Mouse (Mus musculus): ENCODE data around the gene Mfsd12.

Gene Mfsd12

GRCm38 (mm10) chr10:81403511-81403910 is 46.2 kb downstream of the Mfsd12 start:
- no peak for DNase-seq (ENCODE audit: low spot score)

- no peak for DNase-seq (ENCODE audit: low spot score)
These were observed 46.8 kb downstream of the Mfsd12 start for GRCm38 (mm10) chr10:81404082-81404481.

- DNase-seq (ENCODE audit: low spot score) = no peak
These were observed 47.4 kb downstream of the Mfsd12 start for GRCm38 (mm10) chr10:81404720-81405119.

GRCm38 (mm10) chr10:81405588-81406201 is 48.4 kb downstream of the Mfsd12 start:
- peak; percentile 73 for DNase-seq (ENCODE audit: low spot score)

GRCm38 (mm10) chr10:81406504-81407440 is 49.5 kb downstream of the Mfsd12 start:
- DNase-seq (ENCODE audit: low spot score) = no peak

GRCm38 (mm10) chr10:81407539-81408423 is 50.5 kb downstream of the Mfsd12 start:
- DNase-seq (ENCODE audit: low spot score) = peak; percentile 82

- DNase-seq (ENCODE audit: low spot score) = no peak
These were observed 51.1 kb downstream of the Mfsd12 start for GRCm38 (mm10) chr10:81408424-81408729.

- peak; percentile 83 for DNase-seq (ENCODE audit: low spot score)
These were observed 51.6 kb downstream of the Mfsd12 start for GRCm38 (mm10) chr10:81408871-81409291.

- DNase-seq (ENCODE audit: low spot score) = no peak
These were observed 52.0 kb downstream of the Mfsd12 start for GRCm38 (mm10) chr10:81409330-81409729.

GRCm38 (mm10) chr10:81410350-81410749 is 53.1 kb downstream of the Mfsd12 start:
- DNase-seq (ENCODE audit: low spot score) = no peak

GRCm38 (mm10) chr10:81410981-81411380 is 53.7 kb downstream of the Mfsd12 start:
- no peak for DNase-seq (ENCODE audit: low spot score)

- DNase-seq (ENCODE audit: low spot score) = peak; percentile 80
These were observed 54.4 kb downstream of the Mfsd12 start for GRCm38 (mm10) chr10:81411471-81412400.

GRCm38 (mm10) chr10:81412586-81413309 is 55.5 kb downstream of the Mfsd12 start:
- no peak for DNase-seq (ENCODE audit: low spot score)

- peak; percentile 88 for DNase-seq (ENCODE audit: low spot score)
These were observed 56.3 kb downstream of the Mfsd12 start for GRCm38 (mm10) chr10:81413310-81414261.

GRCm38 (mm10) chr10:81414682-81415081 is 57.4 kb downstream of the Mfsd12 start:
- DNase-seq (ENCODE audit: low spot score) = no peak

GRCm38 (mm10) chr10:81415146-81415545 is 57.9 kb downstream of the Mfsd12 start:
- no peak for DNase-seq (ENCODE audit: low spot score)
